Mouse (Mus musculus) ES-CJ7 (cell line): Measurements from ENCODE around the gene Relt.

Source experiments
- DNase-seq: peaks from one replicate; pipeline ENCODE4 v3.0.0; 2011; ENCODE audit warnings: low read depth, low spot score

Gene Relt

DNA sequence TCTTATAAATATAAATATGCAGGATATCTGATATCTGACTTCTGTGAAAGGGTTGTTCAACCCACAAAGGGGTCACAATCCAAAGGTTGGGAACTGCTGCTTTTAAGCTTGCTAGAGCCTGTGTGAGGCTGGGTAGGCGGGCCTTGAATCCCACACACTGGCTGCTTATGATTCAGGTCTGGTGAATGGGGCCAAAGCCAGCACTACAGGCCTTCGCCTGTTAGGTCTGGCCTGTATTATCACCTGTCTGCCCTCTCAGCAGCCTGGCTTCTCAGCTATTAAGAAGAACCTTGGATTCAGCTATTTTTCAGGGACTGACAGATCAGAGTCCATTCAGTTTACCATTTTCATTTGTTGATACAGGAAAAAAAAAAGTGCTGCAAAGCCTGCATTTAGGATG, 57.9 kb downstream of the Relt start:
- DNase-seq: no peak

DNA sequence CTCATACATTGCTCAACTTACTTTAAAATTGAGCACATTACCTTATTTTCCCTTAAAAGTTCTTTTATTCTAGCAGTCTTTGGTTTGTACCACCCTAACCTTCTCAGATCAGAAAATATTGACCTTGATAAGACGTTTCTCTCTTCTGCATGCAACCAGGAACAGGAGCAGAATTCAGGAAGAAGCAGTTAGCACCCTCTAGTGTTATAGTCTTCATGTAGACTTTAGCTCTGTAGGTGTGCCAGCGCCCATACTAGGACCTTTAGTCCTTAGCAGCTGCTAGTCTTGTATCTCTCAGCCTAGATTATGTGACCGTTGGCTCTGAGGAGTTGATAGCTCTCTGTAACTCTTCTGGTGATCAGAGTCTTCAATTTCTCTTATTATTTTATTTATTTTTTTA, 64.4 kb downstream of the Relt start:
- DNase-seq: no peak
